Mouse (Mus musculus) c-Kit-positive CD71-positive TER-119-negative erythroid progenitor cells, embryonic 14.5 days (primary cell): ENCODE results near the gene G6pd2.

Source experiments
- DNase-seq: peaks from one replicate; pipeline ENCODE4 v3.0.0-alpha.2; 2013; ENCODE audit warnings: low read depth

G6pd2 gene

GRCm38 (mm10) chr5:61808516-61808915, at the start of gene G6pd2:
TSS of gene G6pd2 (plus strand) at chr5:61808816.
- DNase-seq = no peak

GRCm38 (mm10) chr5:61764214-61764613, 44.4 kb upstream of the G6pd2 start:
- DNase-seq = no peak

- DNase-seq = no peak
Measured at GRCm38 (mm10) chr5:61832935-61833551, 24.4 kb downstream of the G6pd2 start.

GRCm38 (mm10) chr5:61843891-61844290, 35.3 kb downstream of the G6pd2 start:
- DNase-seq = no peak
